Mouse (Mus musculus): Measurements from ENCODE around the gene Prpf40b. TPM values are rescaled to one million over a fixed set of nuclear protein-coding genes. Genes with fewer than 3 reads are reported as not detected.
A peak's percentile ranks its signal among the peaks of the same experiment; 100 is the strongest.
"Not testable (repeated sequence)": the region's sequence is repeated elsewhere in the genome, so short reads cannot be mapped to it uniquely, and the experiment has no call there.

Prpf40b gene
- polyA plus RNA-seq, 1 experiment from 2014 or later, result 42.0 TPM

- WGBS, result 33% methylated on average over 2 of the region's 2 CpGs
- not testable (repeated sequence) for H3K4me3 ChIP-seq (ENCODE audit: low read depth, low read length); H3K4me2 ChIP-seq (ENCODE audit: low read depth, low read length); DNase-seq (ENCODE audit: low spot score); H3K4me1 ChIP-seq (ENCODE audit: control insufficient read depth, insufficient read depth, low read length); H3K9ac ChIP-seq (replicated peaks; ENCODE audit: low read length); ATAC-seq (replicated peaks; ENCODE audit: insufficient number of reproducible peaks, low FRiP score, low TSS enrichment, low read depth); H3K9me3 ChIP-seq (replicated peaks; ENCODE audit: control insufficient read depth, low read length); H3K27me3 ChIP-seq (ENCODE audit: control insufficient read depth, insufficient read depth, low read length); H3K36me3 ChIP-seq (replicated peaks; ENCODE audit: control insufficient read depth, insufficient read depth, low read depth, low read length)
- H3K27ac ChIP-seq (replicated peaks; ENCODE audit: low read depth, low read length), result peak overlapping the region; percentile 92; the same call in 1 of the 2 replicates
These were observed 41.8 kb upstream of the Prpf40b start for GRCm38 (mm10) chr15:99253175-99253479.

GRCm38 (mm10) chr15:99253772-99254171 is 41.1 kb upstream of the Prpf40b start:
- H3K27ac ChIP-seq (replicated peaks; ENCODE audit: low read depth, low read length), result no peak overlapping the region
- H3K4me1 ChIP-seq (ENCODE audit: control insufficient read depth, insufficient read depth, low read length), result no peaks in the 10 kb centered on the region; the same call in 1 of the 2 replicates
- H3K27me3 ChIP-seq (ENCODE audit: control insufficient read depth, insufficient read depth, low read length), result no peaks in the 10 kb centered on the region
- no peak overlapping the region for H3K4me3 ChIP-seq (ENCODE audit: low read depth, low read length)
- ATAC-seq (replicated peaks; ENCODE audit: insufficient number of reproducible peaks, low FRiP score, low TSS enrichment, low read depth), result no peak
- DNase-seq (ENCODE audit: low spot score), result no peak
- no peak overlapping the region for H3K4me2 ChIP-seq (ENCODE audit: low read depth, low read length)
- 93% methylated on average over 6 of the region's 6 CpGs for WGBS
- no peak overlapping the region for H3K9ac ChIP-seq (replicated peaks; ENCODE audit: low read length)
- H3K9me3 ChIP-seq (replicated peaks; ENCODE audit: control insufficient read depth, low read length), result no peaks in the 10 kb centered on the region
- no peaks in the 10 kb centered on the region for H3K36me3 ChIP-seq (replicated peaks; ENCODE audit: control insufficient read depth, insufficient read depth, low read depth, low read length)

- Histone ChIP-seq H3K9me3 (replicated peaks; ENCODE audit: control insufficient read depth, low read length) (no peaks in the 10 kb centered on the region), H3K4me2 (ENCODE audit: low read depth, low read length) (no peak overlapping the region), H3K27ac (replicated peaks; ENCODE audit: low read depth, low read length) (no peak overlapping the region), H3K9ac (replicated peaks; ENCODE audit: low read length) (no peak overlapping the region), H3K4me1 (ENCODE audit: control insufficient read depth, insufficient read depth, low read length) (no peaks in the 10 kb centered on the region; the same call in 1 of the 2 replicates), H3K36me3 (replicated peaks; ENCODE audit: control insufficient read depth, insufficient read depth, low read depth, low read length) (no peaks in the 10 kb centered on the region), H3K27me3 (ENCODE audit: control insufficient read depth, insufficient read depth, low read length) (no peaks in the 10 kb centered on the region), H3K4me3 (ENCODE audit: low read depth, low read length) (no peak overlapping the region)
- DNase-seq (ENCODE audit: low spot score) (no peak), ATAC-seq (replicated peaks; ENCODE audit: insufficient number of reproducible peaks, low FRiP score, low TSS enrichment, low read depth) (no peak)
- WGBS, result 79% methylated on average over 2 of the region's 2 CpGs
These were observed 40.3 kb upstream of the Prpf40b start for GRCm38 (mm10) chr15:99254477-99255005.

GRCm38 (mm10) chr15:99255241-99255749 is 39.6 kb upstream of the Prpf40b start:
- H3K4me3 ChIP-seq (ENCODE audit: low read depth, low read length), result no peak overlapping the region
- H3K27me3 ChIP-seq (ENCODE audit: control insufficient read depth, insufficient read depth, low read length), result no peaks in the 10 kb centered on the region
- no peak for DNase-seq (ENCODE audit: low spot score)
- H3K4me1 ChIP-seq (ENCODE audit: control insufficient read depth, insufficient read depth, low read length), result no peaks in the 10 kb centered on the region; the same call in 1 of the 2 replicates
- no peak overlapping the region for H3K9ac ChIP-seq (replicated peaks; ENCODE audit: low read length)
- H3K36me3 ChIP-seq (replicated peaks; ENCODE audit: control insufficient read depth, insufficient read depth, low read depth, low read length), result no peaks in the 10 kb centered on the region
- WGBS, result 88% methylated on average over 6 of the region's 6 CpGs
- ATAC-seq (replicated peaks; ENCODE audit: insufficient number of reproducible peaks, low FRiP score, low TSS enrichment, low read depth), result no peak
- no peak overlapping the region for H3K4me2 ChIP-seq (ENCODE audit: low read depth, low read length)
- H3K27ac ChIP-seq (replicated peaks; ENCODE audit: low read depth, low read length), result no peak overlapping the region
- H3K9me3 ChIP-seq (replicated peaks; ENCODE audit: control insufficient read depth, low read length), result no peaks in the 10 kb centered on the region

- DNase-seq (ENCODE audit: low spot score) (no peak), ATAC-seq (replicated peaks; ENCODE audit: insufficient number of reproducible peaks, low FRiP score, low TSS enrichment, low read depth) (peak; percentile 68)
- H3K27ac ChIP-seq (replicated peaks; ENCODE audit: low read depth, low read length), result no peak overlapping the region
- no peak overlapping the region; the same call in 1 of the 2 replicates for H3K4me2 ChIP-seq (ENCODE audit: low read depth, low read length)
- no peaks in the 10 kb centered on the region for H3K27me3 ChIP-seq (ENCODE audit: control insufficient read depth, insufficient read depth, low read length)
- H3K4me3 ChIP-seq (ENCODE audit: low read depth, low read length), result no peak overlapping the region
- WGBS, result 63% methylated on average over 8 of the region's 8 CpGs
- H3K4me1 ChIP-seq (ENCODE audit: control insufficient read depth, insufficient read depth, low read length), result no peaks in the 10 kb centered on the region
- no peaks in the 10 kb centered on the region for H3K9me3 ChIP-seq (replicated peaks; ENCODE audit: control insufficient read depth, low read length)
- no peak overlapping the region for H3K9ac ChIP-seq (replicated peaks; ENCODE audit: low read length)
- no peaks in the 10 kb centered on the region for H3K36me3 ChIP-seq (replicated peaks; ENCODE audit: control insufficient read depth, insufficient read depth, low read depth, low read length)
These were observed 35.6 kb upstream of the Prpf40b start for GRCm38 (mm10) chr15:99259167-99259729.

- Histone ChIP-seq H3K9ac (replicated peaks; ENCODE audit: low read length) (no peak overlapping the region), H3K4me1 (ENCODE audit: control insufficient read depth, insufficient read depth, low read length) (no peaks in the 10 kb centered on the region), H3K27me3 (ENCODE audit: control insufficient read depth, insufficient read depth, low read length) (no peaks in the 10 kb centered on the region), H3K36me3 (replicated peaks; ENCODE audit: control insufficient read depth, insufficient read depth, low read depth, low read length) (no peaks in the 10 kb centered on the region), H3K27ac (replicated peaks; ENCODE audit: low read depth, low read length) (no peak overlapping the region), H3K4me3 (ENCODE audit: low read depth, low read length) (no peak overlapping the region), H3K4me2 (ENCODE audit: low read depth, low read length) (no peak overlapping the region; the same call in 1 of the 2 replicates), H3K9me3 (replicated peaks; ENCODE audit: control insufficient read depth, low read length) (no peaks in the 10 kb centered on the region)
- 2% methylated on average over 9 of the region's 10 CpGs for WGBS
- ATAC-seq (replicated peaks; ENCODE audit: insufficient number of reproducible peaks, low FRiP score, low TSS enrichment, low read depth) (no peak), DNase-seq (ENCODE audit: low spot score) (peak; percentile 77)
These were observed 35.1 kb upstream of the Prpf40b start for GRCm38 (mm10) chr15:99259730-99260252.

GRCm38 (mm10) chr15:99262702-99263101 is 32.2 kb upstream of the Prpf40b start:
- no peaks in the 10 kb centered on the region for H3K27me3 ChIP-seq (ENCODE audit: control insufficient read depth, insufficient read depth, low read length)
- H3K9ac ChIP-seq (replicated peaks; ENCODE audit: low read length), result no peak overlapping the region
- H3K9me3 ChIP-seq (replicated peaks; ENCODE audit: control insufficient read depth, low read length), result no peaks in the 10 kb centered on the region
- DNase-seq (ENCODE audit: low spot score) (no peak), ATAC-seq (replicated peaks; ENCODE audit: insufficient number of reproducible peaks, low FRiP score, low TSS enrichment, low read depth) (no peak)
- WGBS, result 70% methylated on average over 10 of the region's 10 CpGs
- H3K27ac ChIP-seq (replicated peaks; ENCODE audit: low read depth, low read length), result no peak overlapping the region
- no peaks in the 10 kb centered on the region for H3K36me3 ChIP-seq (replicated peaks; ENCODE audit: control insufficient read depth, insufficient read depth, low read depth, low read length)
- H3K4me1 ChIP-seq (ENCODE audit: control insufficient read depth, insufficient read depth, low read length), result no peaks in the 10 kb centered on the region; the same call in 1 of the 2 replicates
- no peak overlapping the region for H3K4me2 ChIP-seq (ENCODE audit: low read depth, low read length)
- no peak overlapping the region for H3K4me3 ChIP-seq (ENCODE audit: low read depth, low read length)

- Histone ChIP-seq H3K4me1 (ENCODE audit: control insufficient read depth, insufficient read depth, low read length) (no peaks in the 10 kb centered on the region; the same call in 1 of the 2 replicates), H3K9me3 (replicated peaks; ENCODE audit: control insufficient read depth, low read length) (no peaks in the 10 kb centered on the region), H3K27me3 (ENCODE audit: control insufficient read depth, insufficient read depth, low read length) (no peaks in the 10 kb centered on the region), H3K4me3 (ENCODE audit: low read depth, low read length) (no peak overlapping the region), H3K27ac (replicated peaks; ENCODE audit: low read depth, low read length) (no peak overlapping the region), H3K9ac (replicated peaks; ENCODE audit: low read length) (no peak overlapping the region), H3K36me3 (replicated peaks; ENCODE audit: control insufficient read depth, insufficient read depth, low read depth, low read length) (no peaks in the 10 kb centered on the region), H3K4me2 (ENCODE audit: low read depth, low read length) (no peak overlapping the region)
- no peak for DNase-seq (ENCODE audit: low spot score)
- WGBS, result 47% methylated on average over 2 of the region's 2 CpGs
- no peak for ATAC-seq (replicated peaks; ENCODE audit: insufficient number of reproducible peaks, low FRiP score, low TSS enrichment, low read depth)
These were observed 30.5 kb upstream of the Prpf40b start for GRCm38 (mm10) chr15:99264363-99264762.

Measured in embryonic facial prominence, embryonic 11.5 days (tissue).